Mouse (Mus musculus) neural tube, embryonic 13.5 days (tissue): ENCODE results near the gene Prpf38a. TPM values are rescaled to one million over a fixed set of nuclear protein-coding genes. Genes with fewer than 3 reads are reported as not detected.

Source experiments
- ATAC-seq: fragments of 200-750 bp; cut with Nextera tagmentation; 2 replicates; pipeline ENCODE4 v1.8.0; 2017; ENCODE audit warnings: low read depth, mild to moderate bottlenecking, moderate TSS enrichment, moderate library complexity
- H3K27ac ChIP-seq: fragments of 300-500 bp; sonication (generic); replicated peaks from 2 replicates; pipeline ENCODE4 v1.5.1; 2015; ENCODE audit warnings: moderate library complexity, mild to moderate bottlenecking, inconsistent platforms
- H3K27me3 ChIP-seq: fragments of 300-500 bp; sonication (generic); 2 replicates; pipeline ENCODE4 v1.6.1; 2015; ENCODE audit warnings: mild to moderate bottlenecking, inconsistent platforms
- H3K36me3 ChIP-seq: fragments of 300-500 bp; sonication (generic); 2 replicates; pipeline ENCODE4 v1.6.1; 2015; ENCODE audit warnings: mild to moderate bottlenecking, inconsistent platforms
- H3K4me1 ChIP-seq: fragments of 300-500 bp; sonication (generic); replicated peaks from 2 replicates; pipeline ENCODE4 v1.6.1; 2015; ENCODE audit warnings: inconsistent platforms
- H3K4me2 ChIP-seq: fragments of 300-500 bp; sonication (generic); 2 replicates; pipeline ENCODE4 v1.6.1; 2015; ENCODE audit warnings: inconsistent platforms, mild to moderate bottlenecking, moderate library complexity
- H3K4me3 ChIP-seq: fragments of 300-500 bp; sonication (generic); 2 replicates; pipeline ENCODE4 v1.5.1; 2015; ENCODE audit warnings: mild to moderate bottlenecking, inconsistent platforms
- H3K9ac ChIP-seq: fragments of 300-500 bp; sonication (generic); 2 replicates; pipeline ENCODE4 v1.6.1; 2015; ENCODE audit warnings: moderate library complexity, mild to moderate bottlenecking, inconsistent platforms
- H3K9me3 ChIP-seq: fragments of 300-500 bp; sonication (generic); 2 replicates; pipeline ENCODE4 v1.6.1; 2016; ENCODE audit warnings: inconsistent platforms
- WGBS: fragments of 180-500 bp; shearing (Covaris S2); methylation state at CpG from one replicate; pipeline ENCODE4 v1.1.7; 2015; 5-methylcytosine and 5-hydroxymethylcytosine counted together
- polyA plus RNA-seq: library from polyadenylated mRNA; unstranded; fragments of >200 nt; fragmentation: Nextera tagmentation; extraction: Ambion mirVana; gene quantifications from 2 replicates; pipeline ENCODE4 v1.2.1, GENCODE M21; 2015

Prpf38a gene
- 87.6 and 94.6 TPM in 2 replicates for polyA plus RNA-seq

DNA sequence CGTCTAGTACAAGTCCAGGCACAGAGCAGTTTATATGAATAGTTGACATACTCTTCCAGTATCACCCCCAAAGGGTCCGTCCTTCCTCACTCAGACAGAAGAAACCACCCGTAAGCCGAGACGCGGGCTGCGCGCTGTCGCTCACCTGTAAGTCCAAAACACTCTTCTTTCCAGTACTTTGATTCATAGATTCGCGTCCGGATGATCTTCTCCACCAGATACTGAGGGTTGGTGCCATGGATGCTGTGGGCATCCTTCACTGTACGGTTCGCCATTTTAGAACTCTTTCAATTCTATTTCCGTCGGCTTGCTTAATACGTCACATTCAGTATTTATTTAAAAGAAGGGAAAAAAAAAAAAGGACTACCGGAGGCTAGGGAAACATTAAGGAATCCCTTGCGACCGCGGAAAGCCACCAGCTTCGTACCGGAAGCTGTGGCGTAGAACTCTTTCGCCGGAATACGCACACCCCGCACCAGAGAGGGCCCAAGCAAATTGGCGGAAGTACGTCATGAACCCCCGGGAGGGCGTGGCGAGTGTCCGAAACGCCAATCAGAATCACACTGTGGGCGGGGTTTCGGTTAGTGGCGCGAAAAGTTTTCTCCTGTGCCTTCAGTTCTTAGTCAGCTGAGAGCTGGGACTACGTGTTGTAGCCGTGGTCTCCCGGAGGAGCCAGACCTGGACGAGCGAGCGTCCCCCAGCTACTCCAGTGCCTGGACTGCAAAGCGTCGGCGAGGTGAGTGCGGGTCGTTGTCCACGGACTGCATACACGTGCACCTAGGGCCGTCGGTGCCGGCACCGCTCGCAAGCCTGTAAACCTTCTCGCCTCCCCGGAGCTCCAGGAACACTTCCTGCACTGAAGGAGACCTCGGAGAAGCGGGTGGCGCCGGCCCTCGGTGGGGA, at the start of gene Prpf38a, which contains the start of gene Orc1:
Prpf38a (minus strand) TSS at position 497 of the 903 bp plus-strand sequence.
Orc1 (plus strand) TSS at position 584 of the 903 bp plus-strand sequence.
- Histone ChIP-seq H3K27me3 (no peaks in the 10 kb centered on the region), H3K4me2 (peak within 1 kb of the TSS; percentile 95), H3K36me3 (peaks cover 21% of the 10 kb centered on the region), H3K4me3 (peak within 1 kb of the TSS; percentile 85), H3K27ac (peak within 1 kb of the TSS; percentile 78), H3K4me1 (peaks cover 30% of the 10 kb centered on the region), H3K9ac (peak within 1 kb of the TSS; percentile 79), H3K9me3 (no peaks in the 10 kb centered on the region)
- under 1% methylated on average over 64 of the region's 64 CpGs for WGBS
- peak; percentile 99 for ATAC-seq

DNA sequence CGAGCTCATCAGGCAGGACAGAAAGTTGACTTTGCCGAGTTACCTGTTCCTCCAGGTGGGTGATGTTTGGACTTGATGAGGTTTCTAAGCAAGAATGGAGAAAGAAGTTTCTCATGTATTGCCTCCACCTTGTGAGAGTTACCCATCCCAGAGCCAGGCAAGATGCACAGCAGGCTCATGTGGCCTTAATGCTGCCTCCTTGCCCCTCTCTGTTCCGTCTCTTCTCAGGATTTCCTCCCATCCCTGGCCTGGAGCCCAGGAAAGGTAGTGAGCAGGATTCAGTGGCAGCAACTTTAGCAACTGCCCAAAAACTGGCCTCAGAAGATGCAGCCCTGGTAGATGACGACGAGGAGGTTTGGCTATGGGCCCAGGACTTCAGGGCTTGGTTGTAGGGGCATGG, 47.9 kb upstream of the Prpf38a start:
- H3K4me1 ChIP-seq, result no peaks in the 10 kb centered on the region
- WGBS, result 93% methylated on average over 5 of the region's 5 CpGs
- H3K4me2 ChIP-seq, result no peak overlapping the region
- peaks cover 74% of the 10 kb centered on the region for H3K36me3 ChIP-seq
- ATAC-seq, result no peak
- no peak overlapping the region for H3K9ac ChIP-seq
- no peak overlapping the region for H3K27ac ChIP-seq
- H3K9me3 ChIP-seq, result no peaks in the 10 kb centered on the region
- H3K27me3 ChIP-seq, result no peaks in the 10 kb centered on the region
- H3K4me3 ChIP-seq, result no peak overlapping the region

GRCm38 (mm10) chr4:108621504-108621903, 42.4 kb upstream of the Prpf38a start:
- H3K36me3 ChIP-seq, result peaks cover 18% of the 10 kb centered on the region
- peaks cover 21% of the 10 kb centered on the region for H3K4me1 ChIP-seq
- no peak overlapping the region for H3K9ac ChIP-seq
- H3K4me3 ChIP-seq, result no peak overlapping the region
- H3K4me2 ChIP-seq, result no peak overlapping the region
- no peak for ATAC-seq
- 96% methylated on average over 6 of the region's 6 CpGs for WGBS
- no peak overlapping the region for H3K27ac ChIP-seq
- no peaks in the 10 kb centered on the region for H3K9me3 ChIP-seq
- no peaks in the 10 kb centered on the region for H3K27me3 ChIP-seq

GRCm38 (mm10) chr4:108620536-108620935, 41.4 kb upstream of the Prpf38a start:
- 13% methylated on average over 8 of the region's 8 CpGs for WGBS
- H3K9me3 ChIP-seq, result no peaks in the 10 kb centered on the region
- peak; percentile 7; the same call in 1 of the 2 replicates for ATAC-seq

DNA sequence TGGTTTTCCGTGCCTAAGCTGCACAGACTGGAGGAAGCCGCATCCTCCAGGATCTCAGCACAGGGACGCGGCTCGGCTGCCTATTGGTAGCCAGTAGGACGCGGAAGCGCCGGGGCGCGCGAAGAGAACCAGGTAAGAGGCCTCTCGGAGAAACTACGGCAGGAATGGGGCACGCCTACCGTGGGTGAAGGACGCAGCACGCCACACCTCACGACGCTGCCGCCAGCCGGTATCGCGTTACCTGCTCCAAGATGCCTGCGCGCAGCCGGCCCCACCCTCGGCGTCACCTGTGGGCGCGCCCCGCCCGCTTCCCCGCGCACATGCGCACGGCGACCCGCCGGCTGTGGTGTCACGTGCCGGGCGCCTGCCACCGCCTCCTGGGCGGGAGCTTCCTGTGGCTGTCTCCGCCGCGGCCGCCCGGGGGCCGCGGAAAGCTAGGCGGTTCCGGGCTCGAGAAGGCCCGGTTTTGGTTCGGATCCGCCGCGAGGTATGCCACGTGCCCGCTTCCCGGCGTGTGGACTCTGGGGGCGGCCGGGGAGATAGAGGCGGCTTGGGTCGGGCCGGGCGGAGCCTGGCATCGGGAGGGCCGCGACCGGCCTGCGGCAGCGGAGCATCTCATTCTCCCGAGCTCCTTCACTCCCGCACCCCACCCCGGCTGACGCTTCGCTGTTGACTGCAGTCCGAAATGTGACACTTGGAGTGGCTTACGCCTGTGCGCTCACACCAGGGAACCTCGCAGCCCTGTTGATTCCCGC, 40.6 kb upstream of the Prpf38a start, which contains the start of gene Cc2d1b:
Cc2d1b (plus strand) TSS at position 354 of the 755 bp plus-strand sequence.
- peaks cover 1% of the 10 kb centered on the region for H3K36me3 ChIP-seq
- no peaks in the 10 kb centered on the region for H3K27me3 ChIP-seq
- peaks cover 21% of the 10 kb centered on the region for H3K4me1 ChIP-seq
- H3K4me3 ChIP-seq, result peak within 1 kb of the TSS; percentile 80
- peak; percentile 94 for ATAC-seq
- peak within 1 kb of the TSS; percentile 92 for H3K27ac ChIP-seq
- WGBS, result under 1% methylated on average over 86 of the region's 86 CpGs
- H3K9ac ChIP-seq, result peak within 1 kb of the TSS; percentile 94
- H3K9me3 ChIP-seq, result no peaks in the 10 kb centered on the region
- H3K4me2 ChIP-seq, result peak within 1 kb of the TSS; percentile 75

More at GRCm38 (mm10) chr4:108620536-108620935, 41.4 kb upstream of the Prpf38a start:
- Histone ChIP-seq H3K9ac (peak overlapping the region; percentile 94), H3K4me1 (peaks cover 21% of the 10 kb centered on the region), H3K27ac (peak overlapping the region; percentile 92), H3K4me2 (peak overlapping the region; percentile 75), H3K36me3 (peaks cover 9% of the 10 kb centered on the region), H3K4me3 (peak overlapping the region; percentile 80), H3K27me3 (no peaks in the 10 kb centered on the region)

DNA sequence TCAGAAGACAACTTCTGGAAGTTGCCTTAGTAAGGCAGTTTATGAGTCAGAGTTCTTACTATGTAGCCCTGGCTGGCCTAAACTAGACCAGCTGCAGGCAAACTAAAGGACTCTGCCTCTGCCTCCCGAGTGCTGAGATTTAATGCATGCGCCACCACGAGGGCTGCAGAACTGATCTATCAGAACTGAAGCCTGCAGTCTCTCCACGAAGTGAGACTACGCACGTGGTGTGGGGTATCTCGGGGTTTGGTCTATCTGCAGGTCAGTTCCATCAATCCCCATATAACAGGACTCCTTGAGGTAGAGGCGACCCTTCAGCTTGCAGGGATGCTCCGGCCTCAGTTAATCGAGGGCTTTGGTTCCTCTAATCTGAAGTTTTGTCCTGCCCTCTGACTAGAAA, 40.0 kb upstream of the Prpf38a start:
- H3K9ac ChIP-seq, result peak overlapping the region; percentile 94
- H3K4me1 ChIP-seq, result peaks cover 21% of the 10 kb centered on the region
- peak overlapping the region; percentile 92 for H3K27ac ChIP-seq
- peak overlapping the region; percentile 80 for H3K4me3 ChIP-seq
- H3K27me3 ChIP-seq, result no peaks in the 10 kb centered on the region
- H3K4me2 ChIP-seq, result peak overlapping the region; percentile 75
- H3K9me3 ChIP-seq, result no peaks in the 10 kb centered on the region
- peak; percentile 66 for ATAC-seq
- 1% methylated on average over 10 of the region's 10 CpGs for WGBS
- no peaks in the 10 kb centered on the region for H3K36me3 ChIP-seq

- H3K9me3 ChIP-seq, result no peaks in the 10 kb centered on the region
- peak overlapping the region; percentile 75 for H3K4me2 ChIP-seq
- no peaks in the 10 kb centered on the region for H3K36me3 ChIP-seq
- ATAC-seq, result no peak
- H3K4me1 ChIP-seq, result peaks cover 21% of the 10 kb centered on the region
- 69% methylated on average over 4 of the region's 4 CpGs for WGBS
- no peaks in the 10 kb centered on the region for H3K27me3 ChIP-seq
- peak overlapping the region; percentile 80 for H3K4me3 ChIP-seq
- peak overlapping the region; percentile 94 for H3K9ac ChIP-seq
- no peak overlapping the region; the same call in 1 of the 2 replicates for H3K27ac ChIP-seq
Measured at GRCm38 (mm10) chr4:108618586-108618985, 39.5 kb upstream of the Prpf38a start.

- Histone ChIP-seq H3K27ac (no peak overlapping the region), H3K4me1 (no peaks in the 10 kb centered on the region), H3K4me3 (no peak overlapping the region), H3K36me3 (no peaks in the 10 kb centered on the region), H3K9me3 (no peaks in the 10 kb centered on the region), H3K4me2 (no peak overlapping the region), H3K27me3 (no peaks in the 10 kb centered on the region), H3K9ac (no peak overlapping the region)
- no peak for ATAC-seq
- 91% methylated on average over 5 of the region's 5 CpGs for WGBS
Measured at GRCm38 (mm10) chr4:108610935-108611334, 31.8 kb upstream of the Prpf38a start.

DNA sequence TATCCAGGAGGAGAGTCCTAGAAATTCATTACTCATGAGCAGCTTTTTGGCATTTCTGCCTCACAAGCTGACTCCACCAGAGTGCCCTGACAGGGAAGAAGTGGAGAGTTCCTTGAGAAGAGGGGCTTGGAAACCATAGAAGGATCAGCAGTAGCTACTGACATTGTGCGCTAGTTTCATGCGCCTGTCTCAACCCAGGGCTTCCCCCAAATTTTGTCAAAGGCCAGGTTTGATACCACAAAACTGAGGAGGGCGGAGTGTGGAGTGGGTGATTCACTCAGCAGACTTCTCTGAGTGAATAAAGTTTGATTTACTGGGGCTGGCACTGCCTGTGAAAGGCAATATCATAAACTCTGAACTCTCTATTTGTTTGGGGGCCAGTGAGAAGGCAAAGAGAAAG, 29.5 kb upstream of the Prpf38a start:
- Histone ChIP-seq H3K36me3 (peaks cover 15% of the 10 kb centered on the region; the same call in 1 of the 2 replicates), H3K9ac (no peak overlapping the region), H3K4me2 (no peak overlapping the region), H3K4me1 (no peaks in the 10 kb centered on the region), H3K27me3 (no peaks in the 10 kb centered on the region), H3K9me3 (no peaks in the 10 kb centered on the region), H3K4me3 (no peak overlapping the region), H3K27ac (no peak overlapping the region)
- 97% methylated on average over 3 of the region's 3 CpGs for WGBS
- no peak for ATAC-seq

DNA sequence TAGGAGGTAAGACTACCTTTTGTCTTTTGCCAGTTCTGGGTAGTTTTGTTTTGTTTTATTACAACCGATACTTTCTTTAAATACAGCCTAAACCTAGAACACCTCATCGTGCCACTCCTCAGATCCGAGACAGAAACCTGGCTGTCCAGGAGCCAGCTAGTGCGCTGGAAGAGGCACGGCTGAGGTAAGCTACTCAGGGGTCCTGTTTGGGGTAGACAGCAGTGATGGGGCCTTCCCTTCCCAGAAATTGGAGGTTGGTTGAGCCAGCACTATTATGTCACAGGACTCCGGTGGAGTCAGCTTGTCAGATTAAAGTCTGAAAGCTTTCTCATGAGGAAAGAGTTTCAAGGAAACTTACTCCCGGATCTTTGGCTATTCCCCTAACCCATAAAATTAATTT, 22.7 kb upstream of the Prpf38a start:
- peaks cover 25% of the 10 kb centered on the region for H3K36me3 ChIP-seq
- no peak overlapping the region for H3K9ac ChIP-seq
- H3K9me3 ChIP-seq, result no peaks in the 10 kb centered on the region
- H3K4me1 ChIP-seq, result no peaks in the 10 kb centered on the region
- H3K27me3 ChIP-seq, result no peaks in the 10 kb centered on the region
- no peak overlapping the region for H3K4me2 ChIP-seq
- ATAC-seq, result no peak
- WGBS, result 89% methylated on average over 7 of the region's 7 CpGs
- H3K4me3 ChIP-seq, result no peak overlapping the region
- H3K27ac ChIP-seq, result no peak overlapping the region

GRCm38 (mm10) chr4:108598306-108598705, 19.2 kb upstream of the Prpf38a start:
- no peak overlapping the region for H3K9ac ChIP-seq
- no peak overlapping the region for H3K4me3 ChIP-seq
- no peak overlapping the region for H3K27ac ChIP-seq
- H3K4me2 ChIP-seq, result no peak overlapping the region
- H3K36me3 ChIP-seq, result peaks cover 7% of the 10 kb centered on the region; the same call in 1 of the 2 replicates
- no peak for ATAC-seq
- no peaks in the 10 kb centered on the region for H3K4me1 ChIP-seq
- H3K9me3 ChIP-seq, result no peaks in the 10 kb centered on the region
- H3K27me3 ChIP-seq, result no peaks in the 10 kb centered on the region
- WGBS, result 96% methylated on average over 4 of the region's 4 CpGs

DNA sequence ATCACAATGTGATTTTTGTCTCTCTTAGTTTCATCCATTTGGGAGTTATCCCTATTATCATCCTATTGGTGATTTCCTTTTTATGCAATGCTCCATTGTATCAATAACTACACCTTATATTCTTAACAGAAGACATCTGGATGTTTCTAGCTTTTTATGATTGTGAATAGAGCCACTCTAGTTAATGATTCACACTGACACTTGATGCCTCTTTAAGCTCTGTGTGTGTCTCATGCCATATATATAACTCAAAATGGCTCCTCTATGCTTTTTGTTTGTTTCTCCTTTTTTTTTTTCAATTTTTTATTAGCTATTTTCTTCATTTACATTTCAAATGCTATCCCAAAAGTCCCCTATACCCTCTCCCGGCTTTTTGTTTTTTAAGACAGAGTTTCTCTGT, 16.6 kb upstream of the Prpf38a start:
- H3K4me1 ChIP-seq, result no peaks in the 10 kb centered on the region
- 0 out of 2 replicates have a peak, but pooled peaks cover 4% of the 10 kb centered on the region for H3K36me3 ChIP-seq
- no peaks in the 10 kb centered on the region for H3K27me3 ChIP-seq
- no peak overlapping the region for H3K4me3 ChIP-seq
- no peaks in the 10 kb centered on the region for H3K9me3 ChIP-seq
- ATAC-seq, result no peak
- H3K9ac ChIP-seq, result no peak overlapping the region
- WGBS, result 83% methylated on average over 1 of the region's 1 CpGs
- H3K4me2 ChIP-seq, result no peak overlapping the region
- no peak overlapping the region for H3K27ac ChIP-seq
